Mouse (Mus musculus): ENCODE measurements at regions not wholly inside any gene's neighbourhood (a gene's known extent, or its start where the extent isn't known, plus 50 kb on each side); places are given as distances from the start of the nearest gene placed in this dataset.

GRCm38 (mm10) chrX:163302697-163303096 lies 246.8 kb downstream of the Grpr start:
- DNase-seq = no peak

DNA sequence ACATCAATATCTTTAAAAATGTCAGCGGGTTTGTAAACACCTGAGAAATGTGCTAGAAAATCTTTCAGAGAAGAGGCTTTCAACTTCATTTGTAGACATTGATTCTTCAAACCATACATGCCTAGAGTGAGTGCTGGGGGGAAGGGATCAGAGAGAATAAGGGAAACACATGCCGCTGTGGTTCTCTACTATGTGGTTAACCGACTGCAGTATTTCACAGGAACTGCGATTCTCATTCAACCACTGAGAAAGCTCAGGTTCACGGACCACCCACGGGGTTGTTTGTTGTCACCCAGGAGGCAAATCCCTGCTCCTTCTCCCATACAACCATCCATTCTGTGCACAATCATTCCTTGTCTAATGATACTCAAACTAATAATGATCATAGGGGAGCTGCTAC lies 248.4 kb downstream of the Grpr start:
- DNase-seq = no peak

DNA sequence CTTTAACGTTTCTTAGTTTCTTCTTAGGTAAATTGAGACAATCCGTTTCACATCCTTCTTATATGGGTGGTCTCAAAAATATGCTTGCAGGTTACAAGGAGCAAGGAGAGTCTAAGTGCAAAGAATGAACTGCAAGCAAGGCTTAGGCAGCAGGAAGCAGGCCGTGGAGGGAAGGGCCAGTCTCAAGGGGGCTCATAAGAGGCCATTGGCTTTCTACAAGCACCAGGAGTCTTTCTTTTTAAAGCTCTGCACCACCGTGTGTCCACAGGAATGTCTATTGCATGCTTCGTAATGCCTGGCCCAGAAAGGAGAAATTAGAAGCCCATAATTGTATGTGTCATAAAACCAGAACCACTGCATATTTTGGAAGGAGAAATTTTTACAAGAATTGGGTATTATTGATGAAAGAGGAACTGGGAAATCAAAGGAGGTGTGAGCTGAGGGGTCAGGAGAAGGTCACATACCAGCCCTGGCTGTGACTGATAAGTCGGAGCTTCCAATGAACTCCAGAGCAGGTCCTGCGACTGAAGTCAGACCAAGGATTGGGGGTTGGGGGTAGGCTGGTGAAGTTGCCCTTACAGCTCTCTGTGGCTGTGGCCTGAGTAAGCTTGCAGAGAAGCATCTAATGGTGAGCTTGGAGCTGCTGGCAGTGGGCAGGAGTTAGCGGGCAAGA lies 252.4 kb downstream of the Grpr start:
- no peak for DNase-seq

- DNase-seq = no peak
Observed at GRCm38 (mm10) chrX:163261248-163261647, 288.2 kb downstream of the Grpr start.

DNA sequence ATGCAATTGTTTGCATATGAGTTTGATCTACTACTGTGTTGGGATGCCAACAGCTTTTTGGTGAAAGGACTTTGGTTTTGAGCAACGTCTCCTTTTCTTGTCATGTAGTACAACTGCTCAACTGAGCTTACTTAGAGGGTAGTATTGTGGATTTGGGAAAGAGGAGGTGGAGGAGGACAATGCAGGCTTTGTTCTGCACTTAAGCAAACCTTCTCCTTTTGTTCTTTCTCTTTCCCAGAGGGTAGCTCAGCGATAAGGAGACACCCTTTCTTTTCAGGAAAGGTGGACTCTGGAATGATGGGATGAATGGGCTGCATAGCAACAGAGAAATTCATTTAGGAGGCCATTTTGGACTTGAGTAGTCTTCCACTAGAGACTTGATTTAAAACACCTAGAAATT lies 288.6 kb upstream of the S100g start:
- no peak for DNase-seq

DNA sequence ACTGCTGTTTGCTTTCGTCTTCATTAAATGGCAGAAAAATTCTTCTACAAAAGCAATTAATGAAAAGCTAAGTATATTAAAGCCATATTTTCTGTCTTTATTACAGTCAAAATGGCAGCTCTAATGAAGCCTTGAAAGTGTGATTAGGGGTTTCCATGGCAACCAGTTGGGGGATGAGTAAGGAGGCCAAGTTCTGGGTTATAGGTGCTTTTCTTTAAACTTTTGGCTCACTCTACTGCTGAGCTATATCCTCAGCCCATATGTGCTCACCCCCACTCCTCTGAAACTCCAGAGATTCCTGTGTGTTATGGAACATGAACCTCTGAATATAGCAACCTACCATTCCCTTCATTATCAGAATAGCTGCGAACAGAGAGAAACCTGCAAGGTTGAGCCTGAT lies 240.9 kb upstream of the S100g start:
- no peak for DNase-seq

GRCm38 (mm10) chrX:163203446-163203845 lies 239.0 kb upstream of the S100g start:
- DNase-seq = no peak

- no peak for DNase-seq
Observed at GRCm38 (mm10) chrX:163181588-163181987, 217.2 kb upstream of the S100g start.

GRCm38 (mm10) chrX:163164810-163165209 lies 200.4 kb upstream of the S100g start:
- no peak for DNase-seq

- DNase-seq = peak; percentile 9
Observed at GRCm38 (mm10) chrX:163155251-163155650, 190.9 kb upstream of the S100g start.

- DNase-seq = no peak
Observed at GRCm38 (mm10) chrX:163151970-163152369, 187.6 kb upstream of the S100g start.

DNA sequence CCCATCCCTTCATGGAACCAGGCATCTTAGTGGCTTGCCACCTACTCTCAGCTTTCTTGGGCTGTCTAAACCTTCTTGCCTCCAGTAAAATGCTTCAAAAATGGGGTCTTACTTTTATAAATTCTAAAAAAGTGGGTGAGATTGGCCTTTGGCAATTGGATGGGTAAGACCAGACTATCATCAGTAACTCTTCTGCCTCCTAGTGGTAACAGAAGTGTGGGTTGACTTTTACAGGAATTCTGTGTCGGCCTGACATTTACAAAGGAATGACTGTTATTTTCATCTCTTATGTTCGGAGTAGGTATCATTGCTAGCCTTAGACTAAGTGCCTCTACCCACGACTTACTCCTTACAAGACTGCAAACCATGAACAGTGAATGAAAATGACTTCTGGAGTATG lies 180.1 kb upstream of the S100g start:
- no peak for DNase-seq

DNA sequence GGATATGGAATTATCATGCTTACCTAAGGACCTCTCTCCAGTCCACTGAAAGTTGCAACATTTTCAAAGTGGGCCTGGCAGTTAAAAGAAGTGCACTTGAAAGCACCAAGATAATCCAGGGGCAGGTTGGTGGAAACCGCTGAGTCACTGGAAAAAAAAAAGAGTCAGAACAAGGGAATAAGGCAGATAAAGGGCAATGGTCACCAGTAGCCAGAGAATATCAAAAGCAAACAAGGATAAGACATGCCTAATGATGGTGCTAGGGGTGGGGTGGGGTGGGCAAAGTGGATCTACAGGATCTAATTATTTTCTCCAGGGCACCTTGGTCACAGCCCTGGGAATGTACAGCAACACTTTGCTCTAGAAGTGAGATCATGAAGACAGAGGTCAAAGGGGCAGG lies 175.1 kb upstream of the S100g start:
- no peak for DNase-seq

DNA sequence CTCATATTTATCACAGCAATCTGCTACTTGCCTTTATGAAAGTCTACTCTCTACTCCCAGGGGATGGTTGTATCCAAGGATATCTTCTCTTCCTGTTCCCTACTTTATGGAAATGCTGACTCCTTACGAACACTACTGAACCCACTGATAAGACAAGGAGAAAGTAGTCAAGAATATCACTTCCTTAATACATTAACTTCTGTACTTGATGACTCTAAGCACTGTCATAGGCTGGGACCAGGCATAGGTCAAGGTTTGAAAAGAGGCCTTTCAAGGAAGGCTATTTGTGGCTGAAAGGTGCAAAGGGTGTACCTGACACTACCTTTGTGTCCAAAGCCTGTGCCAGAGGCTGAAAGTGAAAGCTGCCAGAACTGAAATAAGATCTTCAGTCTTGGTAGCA lies 164.2 kb upstream of the S100g start:
- no peak for DNase-seq

GRCm38 (mm10) chrX:163117681-163118393 lies 153.4 kb upstream of the S100g start:
- DNase-seq = no peak

- no peak for DNase-seq
Observed at GRCm38 (mm10) chrX:163117237-163117636, 152.8 kb upstream of the S100g start.

DNA sequence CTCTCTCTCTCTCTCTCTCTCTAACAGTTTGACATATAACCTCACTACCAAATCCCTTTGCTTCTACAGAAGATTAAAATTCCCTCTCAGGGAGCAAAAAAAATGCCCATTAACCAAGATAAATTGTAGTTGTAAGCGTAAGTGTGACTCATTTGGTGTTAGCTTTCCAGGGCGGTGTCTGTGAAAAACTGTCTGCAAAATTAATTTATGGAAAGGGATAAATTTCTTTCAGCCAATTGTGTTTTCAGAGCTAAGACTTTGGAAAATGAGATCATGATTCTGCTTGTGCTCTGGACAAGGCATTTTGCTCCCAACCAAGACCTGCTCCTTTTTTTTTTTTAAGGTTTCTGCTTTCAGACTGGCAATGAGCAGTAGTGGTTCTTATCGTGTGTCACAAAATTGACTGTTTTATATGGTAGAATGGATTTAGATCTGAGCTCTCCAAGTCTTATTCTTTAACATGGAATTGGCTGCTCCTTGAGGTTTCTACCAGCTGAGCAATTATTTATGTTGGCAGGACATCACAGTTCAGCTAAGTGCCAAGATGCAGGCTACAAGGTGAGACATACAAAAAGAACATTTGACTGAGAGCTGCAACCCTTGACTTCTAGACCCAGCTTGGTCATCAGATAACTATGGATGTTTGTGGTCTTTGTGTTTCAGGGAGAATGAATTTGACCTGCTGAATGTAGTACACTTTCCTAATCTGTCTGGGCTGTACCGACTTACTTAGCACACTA lies 130.8 kb upstream of the S100g start:
- DNase-seq = no peak

Measured in cerebellum, adult 9-10 months (tissue).